Mouse (Mus musculus) bone marrow, adult 2 months (tissue): ENCODE measurements at regions not wholly inside any gene's neighbourhood (a gene's known extent, or its start where the extent isn't known, plus 50 kb on each side); places are given as distances from the start of the nearest gene placed in this dataset.

Experiments
- H3K27ac ChIP-seq: fragments of 200-500 bp; 2 replicates; pipeline ENCODE4 v1.5.1; 2012; ENCODE audit warnings: low read depth, mild to moderate bottlenecking, control low read depth, inconsistent platforms, low read length; ENCODE audit not compliant: control insufficient read depth, poor library complexity, insufficient read depth
- H3K4me1 ChIP-seq: fragments of 200-500 bp; 2 replicates; pipeline ENCODE4 v1.6.1; 2011; ENCODE audit warnings: low read length; ENCODE audit not compliant: control insufficient read depth, insufficient read depth
- H3K4me3 ChIP-seq: fragments of 200-500 bp; replicated peaks from 2 replicates; pipeline ENCODE3; 2011; ENCODE audit warnings: mild to moderate bottlenecking, low read depth, low read length, control low read depth; ENCODE audit not compliant: control insufficient read depth
- CTCF ChIP-seq: fragments of 200-500 bp; IDR thresholded peaks from 2 replicates; pipeline ENCODE4 v1.5.1; 2011; ENCODE audit warnings: low read length, control low read depth; ENCODE audit not compliant: control insufficient read depth, insufficient read depth
- POLR2A ChIP-seq: fragments of 200-500 bp; IDR thresholded peaks from 2 replicates; pipeline ENCODE4 v1.6.1; 2011; ENCODE audit warnings: low read depth, mild to moderate bottlenecking, control low read depth, low read length, borderline replicate concordance; ENCODE audit not compliant: control insufficient read depth
- WGBS: fragments of 180-500 bp; shearing (Covaris S2); methylation state at CpG from one replicate; pipeline ENCODE4 v1.1.7; 2018; 5-methylcytosine and 5-hydroxymethylcytosine counted together

DNA sequence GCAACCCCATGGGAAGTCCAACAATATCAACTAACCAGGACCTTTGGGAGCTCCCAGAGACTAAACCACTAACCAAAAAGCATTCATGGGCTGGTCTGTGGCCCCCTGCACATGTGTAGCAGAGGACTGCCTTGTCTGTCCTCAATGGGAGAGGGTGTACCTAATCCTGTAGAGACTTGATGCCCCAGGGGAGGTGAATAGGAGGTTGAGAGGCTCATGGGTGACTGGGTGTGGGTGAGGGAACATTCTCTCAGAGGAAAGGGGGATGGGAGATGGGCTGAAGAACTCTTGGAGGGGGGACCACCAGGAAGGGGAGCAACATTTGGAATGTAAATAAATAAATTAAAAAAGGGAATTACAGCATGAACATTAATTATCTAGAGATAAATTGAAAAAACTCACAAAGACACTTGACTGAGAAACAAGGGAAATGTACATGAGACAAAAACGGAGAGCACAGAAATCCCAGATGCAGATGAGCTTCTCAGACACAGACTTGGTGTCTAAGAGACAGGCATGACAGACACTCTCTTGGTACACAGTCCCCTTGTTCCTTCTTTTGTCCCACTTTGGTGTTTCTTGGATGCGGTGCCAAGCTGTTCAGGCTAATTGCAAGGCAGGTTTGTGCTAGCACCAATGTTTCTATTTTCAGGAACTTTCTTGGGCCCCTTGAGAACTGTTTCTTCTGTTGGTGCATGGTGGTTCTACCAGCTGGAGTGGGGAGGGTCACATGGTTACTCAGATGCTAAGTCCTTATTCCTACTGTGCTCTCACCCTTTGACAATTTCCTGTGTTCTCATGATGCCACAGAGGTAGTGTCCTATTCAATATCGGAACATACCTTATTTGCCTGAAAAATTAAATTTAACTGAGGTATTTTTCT lies 85.0 kb upstream of the Pfn2 start:
- 78% methylated on average over 3 of the region's 3 CpGs for WGBS
- H3K4me3 ChIP-seq: no peak overlapping the region
- TF ChIP-seq CTCF: no peak
- TF ChIP-seq POLR2A: no peak
- H3K27ac ChIP-seq: no peak overlapping the region
- no peaks in the 10 kb centered on the region for H3K4me1 ChIP-seq

- 74% methylated on average over 5 of the region's 5 CpGs for WGBS
- H3K4me1 ChIP-seq: no peaks in the 10 kb centered on the region
- H3K4me3 ChIP-seq: no peak overlapping the region
- no peak for TF ChIP-seq CTCF
- no peak for TF ChIP-seq POLR2A
- no peak overlapping the region for H3K27ac ChIP-seq
These were observed 87.2 kb upstream of the Pfn2 start for GRCm38 (mm10) chr3:57935042-57935610.

- TF ChIP-seq POLR2A (no peak), CTCF (no peak)
- WGBS: 78% methylated on average over 4 of the region's 4 CpGs
- Histone ChIP-seq H3K4me1 (no peaks in the 10 kb centered on the region), H3K27ac (no peak overlapping the region), H3K4me3 (no peak overlapping the region)
These were observed 92.9 kb upstream of the Pfn2 start for GRCm38 (mm10) chr3:57940504-57941381.

- Histone ChIP-seq H3K27ac (no peak overlapping the region), H3K4me3 (no peak overlapping the region), H3K4me1 (no peaks in the 10 kb centered on the region)
- 70% methylated on average over 2 of the region's 2 CpGs for WGBS
- TF ChIP-seq CTCF: no peak
- no peak for TF ChIP-seq POLR2A
These were observed 96.8 kb upstream of the Pfn2 start for GRCm38 (mm10) chr3:57944698-57945097.

DNA sequence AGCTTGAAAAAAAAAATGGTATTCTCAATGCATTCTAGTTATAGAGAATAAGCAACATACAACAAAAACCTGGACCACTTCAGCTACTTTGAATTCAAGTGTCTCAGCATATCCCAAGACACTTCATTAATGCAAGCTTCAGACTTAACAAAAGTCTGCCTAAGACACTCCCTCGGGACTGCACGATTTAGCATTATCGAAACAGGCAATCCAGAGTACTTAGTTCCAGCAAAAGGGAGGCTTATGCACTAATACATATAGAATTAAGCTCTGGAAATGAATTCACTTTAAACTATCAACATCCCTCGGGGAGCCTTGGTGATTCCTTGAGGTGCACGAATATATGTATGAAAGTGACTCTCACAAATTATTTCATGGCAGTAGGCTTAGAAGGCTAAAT lies 97.9 kb upstream of the Pfn2 start:
- no peaks in the 10 kb centered on the region for H3K4me1 ChIP-seq
- no peak overlapping the region for H3K27ac ChIP-seq
- 85% methylated on average over 5 of the region's 5 CpGs for WGBS
- no peak overlapping the region for H3K4me3 ChIP-seq
- no peak for TF ChIP-seq CTCF
- no peak for TF ChIP-seq POLR2A

DNA sequence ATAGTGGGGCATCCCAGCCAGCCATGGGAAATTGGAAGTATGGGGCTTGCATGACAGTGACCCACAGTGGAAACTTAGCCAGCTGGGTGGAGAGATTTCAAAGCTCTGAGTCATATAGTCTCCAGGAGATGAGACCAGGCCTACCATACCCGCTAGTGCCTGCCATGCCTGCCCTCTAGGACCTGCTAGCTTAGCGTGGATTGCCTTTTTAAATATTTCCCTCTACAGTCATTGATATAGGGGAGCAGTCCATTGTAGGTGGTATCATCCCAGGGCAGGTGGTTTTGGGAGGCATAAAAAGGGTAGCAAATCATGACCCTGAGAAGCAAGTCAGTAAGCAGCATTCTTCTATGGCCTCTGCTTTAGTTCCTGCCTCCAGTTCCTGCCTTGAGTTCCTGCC lies 99.5 kb upstream of the Pfn2 start:
- WGBS: 77% methylated on average over 2 of the region's 2 CpGs
- H3K4me3 ChIP-seq: no peak overlapping the region
- no peak overlapping the region for H3K27ac ChIP-seq
- H3K4me1 ChIP-seq: no peaks in the 10 kb centered on the region
- TF ChIP-seq POLR2A (no peak), CTCF (no peak)

DNA sequence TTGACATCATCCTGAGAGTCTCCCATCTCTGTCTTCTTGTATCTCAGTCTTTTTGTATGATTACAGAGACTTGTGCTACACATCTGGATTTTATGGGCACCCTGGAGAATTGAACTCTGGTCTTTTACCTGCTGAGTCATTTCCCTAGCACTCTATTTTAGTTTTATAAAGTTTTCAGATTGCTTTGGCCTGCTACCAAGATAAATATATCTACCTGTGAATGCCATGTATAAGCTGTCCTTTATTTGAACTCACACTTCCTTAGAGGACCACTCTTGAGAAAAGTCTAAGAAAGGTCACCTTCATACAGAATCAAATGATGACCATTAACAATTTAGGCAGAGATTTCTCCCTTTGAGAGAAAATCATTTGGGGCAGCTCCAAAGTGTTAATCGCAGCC lies 100.8 kb upstream of the Pfn2 start:
- no peak overlapping the region for H3K27ac ChIP-seq
- TF ChIP-seq CTCF: no peak
- TF ChIP-seq POLR2A: no peak
- no peak overlapping the region for H3K4me3 ChIP-seq
- 79% methylated on average over 1 of the region's 1 CpGs for WGBS
- no peaks in the 10 kb centered on the region for H3K4me1 ChIP-seq

GRCm38 (mm10) chr3:57950431-57951331 lies 102.8 kb upstream of the Pfn2 start:
- 75% methylated on average over 7 of the region's 7 CpGs for WGBS
- Histone ChIP-seq H3K4me3 (no peak overlapping the region), H3K4me1 (no peaks in the 10 kb centered on the region), H3K27ac (no peak overlapping the region)
- TF ChIP-seq POLR2A: no peak
- no peak for TF ChIP-seq CTCF
